Mouse (Mus musculus) layer of hippocampus, postnatal 36 days (tissue): ENCODE results near the gene Tox3. TPM values are rescaled to one million over a fixed set of nuclear protein-coding genes. Genes with fewer than 3 reads are reported as not detected.

Experiments used
- DNase-seq, 2 experiments: peaks; one replicate each; pipeline ENCODE4 v3.0.0; 2022
- total RNA-seq, 2 experiments: library from RNA; stranded (reverse); gene quantifications; 2 replicates each; pipeline ENCODE4 v1.2.3; 2021

The Tox3 gene
- total RNA-seq, 2 experiments from 2014 or later = 11.3 to 12.2 TPM

- DNase-seq = no peak
Observed at GRCm38 (mm10) chr8:90323824-90324223, 24.3 kb downstream of the Tox3 start.

GRCm38 (mm10) chr8:90322701-90323439 is 25.3 kb downstream of the Tox3 start:
- no peak for DNase-seq

GRCm38 (mm10) chr8:90321255-90321654 is 26.9 kb downstream of the Tox3 start:
- no peak for DNase-seq

- no peak for DNase-seq
Observed at GRCm38 (mm10) chr8:90314312-90314711, 33.8 kb downstream of the Tox3 start.

- DNase-seq = no peak
Observed at GRCm38 (mm10) chr8:90302951-90303350, 45.2 kb downstream of the Tox3 start.

- DNase-seq = no peak
Observed at GRCm38 (mm10) chr8:90302252-90302651, 45.9 kb downstream of the Tox3 start.

GRCm38 (mm10) chr8:90301543-90301942 is 46.6 kb downstream of the Tox3 start:
- no peak for DNase-seq

GRCm38 (mm10) chr8:90300973-90301372 is 47.2 kb downstream of the Tox3 start:
- no peak for DNase-seq

GRCm38 (mm10) chr8:90294061-90294460 is 54.1 kb downstream of the Tox3 start:
- DNase-seq = no peak

GRCm38 (mm10) chr8:90290811-90291210 is 57.3 kb downstream of the Tox3 start:
- DNase-seq = no peak

GRCm38 (mm10) chr8:90276722-90277121 is 71.4 kb downstream of the Tox3 start:
- DNase-seq = no peak

- DNase-seq = peak in 1 of 2 experiments; percentile 11
Observed at GRCm38 (mm10) chr8:90273182-90273581, 75.0 kb downstream of the Tox3 start.

- peak; percentile 35 to 47 for DNase-seq
Observed at GRCm38 (mm10) chr8:90271920-90272319, 76.2 kb downstream of the Tox3 start.

GRCm38 (mm10) chr8:90267698-90268256 is 80.4 kb downstream of the Tox3 start:
- no peak for DNase-seq

- DNase-seq = no peak
Observed at GRCm38 (mm10) chr8:90266986-90267385, 81.2 kb downstream of the Tox3 start.

GRCm38 (mm10) chr8:90266239-90266638 is 81.9 kb downstream of the Tox3 start:
- DNase-seq = no peak

GRCm38 (mm10) chr8:90254158-90254867 is 93.8 kb downstream of the Tox3 start:
- DNase-seq = no peak

GRCm38 (mm10) chr8:90246357-90246756 is 101.8 kb downstream of the Tox3 start:
- no peak for DNase-seq

- no peak for DNase-seq
Observed at GRCm38 (mm10) chr8:90245828-90246227, 102.3 kb downstream of the Tox3 start.

- DNase-seq = no peak
Observed at GRCm38 (mm10) chr8:90245187-90245586, 103.0 kb downstream of the Tox3 start.

GRCm38 (mm10) chr8:90244458-90245145 is 103.5 kb downstream of the Tox3 start:
- no peak for DNase-seq

- no peak for DNase-seq
Observed at GRCm38 (mm10) chr8:90243957-90244356, 104.2 kb downstream of the Tox3 start.

GRCm38 (mm10) chr8:90242351-90242750 is 105.8 kb downstream of the Tox3 start:
- DNase-seq = no peak
